Mouse (Mus musculus) stomach, postnatal 0 days (tissue): ENCODE data around the gene Lmo7. TPM values are rescaled to one million over a fixed set of nuclear protein-coding genes. Genes with fewer than 3 reads are reported as not detected.

Experiments used
- ATAC-seq: fragments of 200-750 bp; cut with Nextera tagmentation; 2 replicates; pipeline ENCODE4 v1.8.0; 2017; ENCODE audit not compliant: low FRiP score, low TSS enrichment
- DNase-seq: peaks from one replicate; pipeline ENCODE4 v3.0.0-alpha.2; 2016; ENCODE audit warnings: low spot score
- H3K27ac ChIP-seq: fragments of 300-500 bp; sonication (generic); replicated peaks from 2 replicates; pipeline ENCODE4 v1.5.1; 2014; ENCODE audit warnings: mild to moderate bottlenecking, control low read depth
- H3K27me3 ChIP-seq: fragments of 300-500 bp; sonication (generic); 2 replicates; pipeline ENCODE4 v1.6.1; 2014; ENCODE audit warnings: low read length; ENCODE audit not compliant: control insufficient read depth, insufficient read depth
- H3K36me3 ChIP-seq: fragments of 300-500 bp; sonication (generic); 2 replicates; pipeline ENCODE4 v1.6.1; 2014; ENCODE audit warnings: low read length, mixed read lengths; ENCODE audit not compliant: control insufficient read depth, insufficient read depth
- H3K4me1 ChIP-seq: fragments of 300-500 bp; sonication (generic); replicated peaks from 2 replicates; pipeline ENCODE4 v1.6.1; 2014; ENCODE audit warnings: antibody characterized with exemption; ENCODE audit not compliant: control insufficient read depth, insufficient read depth
- H3K4me2 ChIP-seq: fragments of 300-500 bp; sonication (generic); replicated peaks from 2 replicates; pipeline ENCODE4 v1.6.1; 2014; ENCODE audit warnings: low read depth, mild to moderate bottlenecking, control low read depth, moderate library complexity
- H3K4me3 ChIP-seq: fragments of 300-500 bp; sonication (generic); 2 replicates; pipeline ENCODE4 v1.5.1; 2014; ENCODE audit warnings: low read depth, low read length, control low read depth
- H3K9ac ChIP-seq: fragments of 300-500 bp; sonication (generic); 2 replicates; pipeline ENCODE4 v1.6.1; 2014; ENCODE audit warnings: mild to moderate bottlenecking, low read length, control low read depth, mixed read lengths
- H3K9me3 ChIP-seq: fragments of 300-500 bp; sonication (generic); 2 replicates; pipeline ENCODE4 v1.6.1; 2016; ENCODE audit warnings: low read length; ENCODE audit not compliant: control insufficient read depth
- CTCF ChIP-seq: IDR thresholded peaks from 2 replicates; pipeline ENCODE4 v1.5.1; 2016; ENCODE audit warnings: antibody characterized with exemption, low read depth, mild to moderate bottlenecking, moderate library complexity
- EP300 ChIP-seq: optimal IDR thresholded peaks from 2 replicates; pipeline ENCODE3; 2016; ENCODE audit warnings: antibody characterized with exemption
- whole genome bisulfite sequencing: fragments of 180-500 bp; shearing (Covaris S2); extraction: QIAGEN DNeasy Blood & Tissue Kit; methylation state at CpG from one replicate; pipeline ENCODE4 v1.1.7; 2014; 5-methylcytosine and 5-hydroxymethylcytosine counted together
- polyA plus RNA-seq: library from polyadenylated mRNA; unstranded; fragments of >200 nt; fragmentation: Nextera tagmentation; extraction: Ambion mirVana; gene quantifications from 2 replicates; pipeline ENCODE4 v1.2.1, GENCODE M21; 2015

Lmo7 gene
- polyA plus RNA-seq, 1 experiment from 2014 or later = 20.4 TPM

DNA sequence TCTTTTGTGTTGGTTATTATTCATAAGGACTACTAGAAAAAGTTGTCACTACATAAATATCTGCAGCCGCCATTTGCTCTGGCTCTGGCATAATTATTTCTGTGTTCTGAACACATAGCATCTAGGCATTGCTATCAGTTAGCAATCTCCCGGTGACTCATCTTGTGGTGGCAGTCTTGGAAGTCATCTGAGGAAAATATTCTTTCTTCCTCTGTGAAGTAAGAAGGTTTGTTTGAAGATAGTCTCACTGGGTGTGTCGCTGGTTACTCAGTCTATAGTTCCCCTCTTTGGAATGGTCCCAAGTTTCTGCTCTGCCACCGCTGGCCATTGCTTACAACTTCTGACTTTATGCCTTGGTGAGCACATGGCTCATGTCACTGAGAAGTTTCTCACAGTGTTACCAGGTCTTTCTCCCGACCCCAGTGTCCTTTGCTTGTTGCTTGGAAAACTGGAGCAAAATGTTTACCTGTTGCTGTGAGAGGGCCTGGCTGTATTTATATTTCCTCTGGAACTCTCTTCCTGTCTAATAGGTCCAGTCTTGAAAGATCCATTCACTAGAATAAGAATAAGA is 68.3 kb downstream of the Lmo7 start:
- Histone ChIP-seq H3K27me3 (no peaks in the 10 kb centered on the region), H3K27ac (no peak overlapping the region), H3K4me2 (no peak overlapping the region), H3K36me3 (no peaks in the 10 kb centered on the region; the same call in 1 of the 2 replicates), H3K9ac (no peak overlapping the region), H3K4me3 (no peak overlapping the region), H3K9me3 (no peaks in the 10 kb centered on the region), H3K4me1 (no peaks in the 10 kb centered on the region)
- WGBS = 48% methylated on average over 5 of the region's 5 CpGs
- TF ChIP-seq EP300 (no peak), CTCF (no peak)
- ATAC-seq = peak; percentile 86
- DNase-seq = no peak

DNA sequence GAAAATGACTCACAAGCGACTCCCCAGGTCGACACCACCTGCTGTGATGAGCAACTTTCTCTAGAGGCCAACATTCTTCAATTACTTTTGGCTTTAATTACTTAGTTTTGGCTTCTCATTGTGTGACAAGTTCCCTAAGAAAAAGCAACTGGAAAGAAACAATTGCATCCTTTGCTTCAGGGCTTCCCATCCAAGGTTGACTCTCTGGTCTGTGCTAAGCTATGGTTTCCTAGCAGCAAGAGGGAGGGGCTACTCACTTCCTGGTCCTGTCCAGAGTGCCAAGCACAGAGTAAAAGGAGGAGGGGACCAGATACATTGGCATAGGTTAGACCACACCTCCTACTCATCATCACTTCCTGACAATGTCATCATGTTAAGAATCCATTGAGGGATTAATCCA is 69.0 kb downstream of the Lmo7 start:
- no peaks in the 10 kb centered on the region for H3K27me3 ChIP-seq
- H3K4me3 ChIP-seq = no peak overlapping the region
- H3K36me3 ChIP-seq = no peaks in the 10 kb centered on the region; the same call in 1 of the 2 replicates
- no peak overlapping the region for H3K27ac ChIP-seq
- DNase-seq (no peak), ATAC-seq (no peak)
- WGBS = 89% methylated on average over 2 of the region's 2 CpGs
- H3K9ac ChIP-seq = no peak overlapping the region
- H3K4me2 ChIP-seq = no peak overlapping the region
- TF ChIP-seq CTCF (no peak), EP300 (no peak)
- H3K9me3 ChIP-seq = no peaks in the 10 kb centered on the region
- no peaks in the 10 kb centered on the region for H3K4me1 ChIP-seq

DNA sequence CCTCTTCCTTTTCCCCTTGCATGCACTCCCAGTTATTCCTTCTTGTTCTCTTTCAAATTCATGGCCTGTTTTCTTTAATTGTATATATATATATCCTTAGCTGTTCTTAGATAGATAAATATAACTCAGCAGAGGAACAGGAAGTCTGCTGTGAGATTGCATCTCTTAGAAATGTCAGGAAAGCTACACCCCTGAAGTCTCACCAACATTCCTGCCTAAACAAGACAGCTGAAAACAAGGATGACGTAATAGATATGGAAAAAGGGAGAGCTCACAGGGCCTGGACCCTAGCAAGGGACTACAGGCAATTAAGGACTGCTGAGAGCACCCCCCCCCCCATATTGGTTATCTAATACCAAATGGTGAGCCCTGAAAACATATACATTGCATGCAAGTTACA is 71.9 kb downstream of the Lmo7 start:
- Histone ChIP-seq H3K9me3 (no peaks in the 10 kb centered on the region), H3K9ac (no peak overlapping the region), H3K36me3 (no peaks in the 10 kb centered on the region), H3K27me3 (no peaks in the 10 kb centered on the region), H3K4me2 (no peak overlapping the region), H3K27ac (no peak overlapping the region), H3K4me1 (no peaks in the 10 kb centered on the region; the same call in 1 of the 2 replicates), H3K4me3 (no peak overlapping the region)
- TF ChIP-seq EP300 (no peak), CTCF (no peak)
- DNase-seq = no peak
- 61% methylated on average over 1 of the region's 1 CpGs for WGBS
- ATAC-seq = no peak

GRCm38 (mm10) chr14:101804119-101804518 is 74.4 kb downstream of the Lmo7 start:
- no peaks in the 10 kb centered on the region; the same call in 1 of the 2 replicates for H3K4me1 ChIP-seq
- H3K4me2 ChIP-seq = no peak overlapping the region
- 69% methylated on average over 4 of the region's 4 CpGs for WGBS
- TF ChIP-seq CTCF (no peak), EP300 (no peak)
- H3K36me3 ChIP-seq = no peaks in the 10 kb centered on the region
- H3K27ac ChIP-seq = peak overlapping the region; percentile 50
- H3K27me3 ChIP-seq = no peaks in the 10 kb centered on the region
- H3K9me3 ChIP-seq = no peaks in the 10 kb centered on the region
- DNase-seq (no peak), ATAC-seq (peak; percentile 55; the same call in 1 of the 2 replicates)
- H3K9ac ChIP-seq = no peak overlapping the region
- H3K4me3 ChIP-seq = no peak overlapping the region

DNA sequence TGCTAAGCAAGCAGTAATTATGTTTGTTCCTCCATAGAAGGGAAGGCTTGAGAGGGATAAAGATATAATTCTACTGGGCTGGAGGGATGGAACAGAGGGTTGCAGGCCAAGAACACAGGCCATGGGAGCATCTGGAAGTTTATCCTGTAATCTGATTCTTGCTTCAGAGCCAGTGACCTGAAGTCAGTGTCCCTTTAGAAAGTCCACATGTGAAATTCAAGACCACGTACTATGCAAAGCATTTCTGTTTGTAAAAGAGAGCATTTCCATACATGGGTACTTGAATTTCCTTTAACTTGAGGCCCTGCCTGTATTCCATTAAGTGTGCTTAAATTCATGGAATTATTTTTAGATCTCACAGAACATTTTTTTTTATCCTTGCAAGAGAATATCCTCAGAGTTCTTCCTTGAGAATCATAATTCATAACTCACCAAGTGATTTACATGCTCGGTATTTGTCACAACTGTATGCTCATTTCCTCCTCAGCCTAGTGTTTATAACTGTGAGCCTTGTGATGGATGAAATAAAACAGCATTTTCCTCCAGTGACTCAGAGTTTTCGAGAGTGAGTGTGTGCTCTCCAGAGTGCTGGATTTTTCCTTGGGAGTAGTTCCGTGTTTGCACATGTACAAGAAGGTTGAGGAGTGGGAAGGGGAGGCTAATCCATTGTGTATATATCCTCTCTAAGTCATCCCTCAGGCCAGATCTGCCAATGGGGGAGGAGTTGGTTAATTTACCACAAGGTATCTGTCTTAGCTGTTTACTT is 75.0 kb downstream of the Lmo7 start:
- peak overlapping the region; percentile 50 for H3K27ac ChIP-seq
- peak; percentile 13 for TF ChIP-seq EP300
- no peak for TF ChIP-seq CTCF
- H3K4me3 ChIP-seq = no peak overlapping the region
- no peaks in the 10 kb centered on the region for H3K27me3 ChIP-seq
- H3K9me3 ChIP-seq = no peaks in the 10 kb centered on the region
- no peaks in the 10 kb centered on the region for H3K36me3 ChIP-seq
- no peak overlapping the region for H3K4me2 ChIP-seq
- DNase-seq (peak; percentile 41), ATAC-seq (peak; percentile 90)
- no peaks in the 10 kb centered on the region; the same call in 1 of the 2 replicates for H3K4me1 ChIP-seq
- 9% methylated on average over 4 of the region's 4 CpGs for WGBS
- no peak overlapping the region for H3K9ac ChIP-seq

- H3K9me3 ChIP-seq = no peaks in the 10 kb centered on the region
- H3K27me3 ChIP-seq = no peaks in the 10 kb centered on the region
- no peaks in the 10 kb centered on the region; the same call in 1 of the 2 replicates for H3K4me1 ChIP-seq
- H3K36me3 ChIP-seq = no peaks in the 10 kb centered on the region
- H3K9ac ChIP-seq = no peak overlapping the region
- WGBS = 25% methylated on average over 7 of the region's 7 CpGs
- peak; percentile 91 for ATAC-seq
- H3K27ac ChIP-seq = no peak overlapping the region; the same call in 1 of the 2 replicates
- no peak for DNase-seq
- no peak overlapping the region for H3K4me3 ChIP-seq
- H3K4me2 ChIP-seq = no peak overlapping the region
- no peak for TF ChIP-seq EP300
- no peak for TF ChIP-seq CTCF
These were observed 75.6 kb downstream of the Lmo7 start for GRCm38 (mm10) chr14:101805328-101805697.
